Mouse (Mus musculus): ENCODE data around the gene Wbp11.

The Wbp11 gene

GRCm38 (mm10) chr6:136835352-136835751 is 7.3 kb upstream of the Wbp11 start, which contains the start of gene Smco3:
Smco3 (minus strand) TSS chr6:136835452.
- no peak for DNase-seq (ENCODE audit: low read depth)

- DNase-seq (ENCODE audit: low read depth), result no peak
Observed at GRCm38 (mm10) chr6:136831712-136832111, 3.7 kb upstream of the Wbp11 start.

GRCm38 (mm10) chr6:136828681-136829080 is 648 bp upstream of the Wbp11 start:
- DNase-seq (ENCODE audit: low read depth), result no peak

- DNase-seq (ENCODE audit: low read depth), result no peak
Observed at GRCm38 (mm10) chr6:136827516-136827880, 535 bp downstream of the Wbp11 start, which contains the start of gene BC049715. BC049715 (plus strand) TSS chr6:136827626.

GRCm38 (mm10) chr6:136827116-136827515 is 917 bp downstream of the Wbp11 start:
- DNase-seq (ENCODE audit: low read depth), result no peak

GRCm38 (mm10) chr6:136824987-136825386 is 3.0 kb downstream of the Wbp11 start:
- DNase-seq (ENCODE audit: low read depth), result no peak

- DNase-seq (ENCODE audit: low read depth), result no peak
Observed at GRCm38 (mm10) chr6:136821086-136821485, 6.9 kb downstream of the Wbp11 start.

- DNase-seq (ENCODE audit: low read depth), result no peak
Observed at GRCm38 (mm10) chr6:136820381-136820780, 7.7 kb downstream of the Wbp11 start.

GRCm38 (mm10) chr6:136817549-136817948 is 10.5 kb downstream of the Wbp11 start:
- DNase-seq (ENCODE audit: low read depth), result no peak

GRCm38 (mm10) chr6:136816826-136817225 is 11.2 kb downstream of the Wbp11 start:
- no peak for DNase-seq (ENCODE audit: low read depth)

GRCm38 (mm10) chr6:136815381-136815780 is 12.7 kb downstream of the Wbp11 start:
- DNase-seq (ENCODE audit: low read depth), result no peak

GRCm38 (mm10) chr6:136813117-136813516 is 14.9 kb downstream of the Wbp11 start:
- no peak for DNase-seq (ENCODE audit: low read depth)

- DNase-seq (ENCODE audit: low read depth), result no peak
Observed at GRCm38 (mm10) chr6:136811196-136811595, 16.8 kb downstream of the Wbp11 start.

- DNase-seq (ENCODE audit: low read depth), result no peak
Observed at GRCm38 (mm10) chr6:136809673-136810072, 18.4 kb downstream of the Wbp11 start.

- DNase-seq (ENCODE audit: low read depth), result peak; percentile 63
Observed at GRCm38 (mm10) chr6:136809077-136809476, 19.0 kb downstream of the Wbp11 start.

- no peak for DNase-seq (ENCODE audit: low read depth)
Observed at GRCm38 (mm10) chr6:136808631-136809046, 19.4 kb downstream of the Wbp11 start.

GRCm38 (mm10) chr6:136808014-136808417 is 20.0 kb downstream of the Wbp11 start, which contains the start of gene H2afj:
H2afj (plus strand) TSS chr6:136808244.
- peak; percentile 92 for DNase-seq (ENCODE audit: low read depth)

- no peak for DNase-seq (ENCODE audit: low read depth)
Observed at GRCm38 (mm10) chr6:136807395-136808013, 20.5 kb downstream of the Wbp11 start.

- no peak for DNase-seq (ENCODE audit: low read depth)
Observed at GRCm38 (mm10) chr6:136806819-136807218, 21.2 kb downstream of the Wbp11 start.

- no peak for DNase-seq (ENCODE audit: low read depth)
Observed at GRCm38 (mm10) chr6:136805409-136805775, 22.6 kb downstream of the Wbp11 start.

- peak; percentile 60 for DNase-seq (ENCODE audit: low read depth)
Observed at GRCm38 (mm10) chr6:136804705-136805408, 23.2 kb downstream of the Wbp11 start.

GRCm38 (mm10) chr6:136803739-136804633 is 24.0 kb downstream of the Wbp11 start, which contains the start of gene Hist4h4:
Hist4h4 (minus strand) TSS chr6:136804415.
- peak; percentile 99 for DNase-seq (ENCODE audit: low read depth)
